Mouse (Mus musculus) kidney, postnatal 0 days (tissue): ENCODE data around the gene Arhgap27. TPM values are rescaled to one million over a fixed set of nuclear protein-coding genes. Genes with fewer than 3 reads are reported as not detected.

ENCODE experiments used
- ATAC-seq: fragments of 200-750 bp; cut with Nextera tagmentation; replicated peaks from 2 replicates; pipeline ENCODE4 v1.8.0; 2017; ENCODE audit warnings: low read depth, moderate number of reproducible peaks, moderate TSS enrichment, moderate library complexity; ENCODE audit not compliant: low FRiP score
- DNase-seq: peaks from one replicate; pipeline ENCODE4 v3.0.0-alpha.2; 2016; ENCODE audit warnings: low spot score
- H3K27ac ChIP-seq: fragments of 300-500 bp; sonication (generic); 2 replicates; pipeline ENCODE4 v1.5.1; 2014; ENCODE audit warnings: mild to moderate bottlenecking
- H3K27me3 ChIP-seq: fragments of 300-500 bp; sonication (generic); 2 replicates; pipeline ENCODE4 v1.6.1; 2014; ENCODE audit warnings: low read length, mixed read lengths; ENCODE audit not compliant: insufficient read depth
- H3K36me3 ChIP-seq: fragments of 300-500 bp; sonication (generic); 2 replicates; pipeline ENCODE4 v1.6.1; 2014; ENCODE audit warnings: low read length, mixed read lengths; ENCODE audit not compliant: insufficient read depth
- H3K4me1 ChIP-seq: fragments of 300-500 bp; sonication (generic); replicated peaks from 2 replicates; pipeline ENCODE4 v1.6.1; 2014; ENCODE audit warnings: antibody characterized with exemption, low read length, mixed read lengths; ENCODE audit not compliant: insufficient read depth
- H3K4me2 ChIP-seq: fragments of 300-500 bp; sonication (generic); 2 replicates; pipeline ENCODE4 v1.6.1; 2014; ENCODE audit warnings: mild to moderate bottlenecking, low read length, moderate library complexity, mixed read lengths
- H3K4me3 ChIP-seq: fragments of 300-500 bp; sonication (generic); replicated peaks from 2 replicates; pipeline ENCODE4 v1.5.1; 2014; ENCODE audit warnings: low read depth, low read length
- H3K9ac ChIP-seq: fragments of 300-500 bp; sonication (generic); 2 replicates; pipeline ENCODE4 v1.6.1; 2014; ENCODE audit warnings: low read depth, low read length
- H3K9me3 ChIP-seq: fragments of 300-500 bp; sonication (generic); replicated peaks from 2 replicates; pipeline ENCODE4 v1.6.1; 2016; ENCODE audit warnings: low read length, inconsistent platforms, mixed read lengths
- CTCF ChIP-seq: IDR thresholded peaks from 2 replicates; pipeline ENCODE4 v1.5.1; 2016; ENCODE audit warnings: antibody characterized with exemption, low read depth, mild to moderate bottlenecking, moderate library complexity
- WGBS: fragments of 180-500 bp; shearing (Covaris S2); extraction: QIAGEN DNeasy Blood & Tissue Kit; methylation state at CpG from one replicate; pipeline ENCODE4 v1.1.7; 2014; 5-methylcytosine and 5-hydroxymethylcytosine counted together
- polyA plus RNA-seq: library from polyadenylated mRNA; unstranded; fragments of >200 nt; fragmentation: Nextera tagmentation; extraction: Ambion mirVana; gene quantifications from 2 replicates; pipeline ENCODE4 v1.2.1, GENCODE M21; 2015

Arhgap27 gene
- polyA plus RNA-seq, 1 experiment from 2014 or later: 16.6 TPM

GRCm38 (mm10) chr11:103359841-103360641 is 3.5 kb downstream of the Arhgap27 start:
- ATAC-seq (peak; percentile 44), DNase-seq (peak; percentile 87)
- peak overlapping the region; percentile 31; the same call in 1 of the 2 replicates for H3K27ac ChIP-seq
- H3K4me1 ChIP-seq: peaks cover 48% of the 10 kb centered on the region
- TF ChIP-seq CTCF: peak; percentile 79
- peak overlapping the region; percentile 84 for H3K4me2 ChIP-seq
- 2% methylated on average over 60 of the region's 60 CpGs for WGBS
- 0 out of 2 replicates have a peak, but pooled peaks cover 4% of the 10 kb centered on the region for H3K27me3 ChIP-seq
- no peaks in the 10 kb centered on the region for H3K9me3 ChIP-seq
- H3K36me3 ChIP-seq: no peaks in the 10 kb centered on the region
- peak overlapping the region; percentile 62 for H3K9ac ChIP-seq
- H3K4me3 ChIP-seq: peak overlapping the region; percentile 41

GRCm38 (mm10) chr11:103359122-103359521 is 4.4 kb downstream of the Arhgap27 start:
- H3K4me1 ChIP-seq: peaks cover 46% of the 10 kb centered on the region
- H3K4me2 ChIP-seq: peak overlapping the region; percentile 84
- H3K9me3 ChIP-seq: no peaks in the 10 kb centered on the region
- H3K27ac ChIP-seq: 0 out of 2 replicates have a peak overlapping the region, but pooled peaks have one; percentile 25
- H3K27me3 ChIP-seq: 0 out of 2 replicates have a peak, but pooled peaks cover 4% of the 10 kb centered on the region
- DNase-seq (peak; percentile 87), ATAC-seq (no peak)
- no peaks in the 10 kb centered on the region for H3K36me3 ChIP-seq
- WGBS: 1% methylated on average over 22 of the region's 22 CpGs
- H3K4me3 ChIP-seq: no peak overlapping the region; the same call in 1 of the 2 replicates
- TF ChIP-seq CTCF: peak; percentile 83
- H3K9ac ChIP-seq: peak overlapping the region; percentile 27; the same call in 1 of the 2 replicates

GRCm38 (mm10) chr11:103358316-103358715 is 5.2 kb downstream of the Arhgap27 start:
- ATAC-seq (no peak), DNase-seq (no peak)
- Histone ChIP-seq H3K36me3 (no peaks in the 10 kb centered on the region), H3K9ac (no peak overlapping the region), H3K27ac (0 out of 2 replicates have a peak overlapping the region, but pooled peaks have one; percentile 25), H3K9me3 (no peaks in the 10 kb centered on the region), H3K4me1 (peaks cover 43% of the 10 kb centered on the region), H3K27me3 (0 out of 2 replicates have a peak, but pooled peaks cover 4% of the 10 kb centered on the region), H3K4me3 (no peak overlapping the region), H3K4me2 (no peak overlapping the region)
- TF ChIP-seq CTCF: no peak
- 55% methylated on average over 4 of the region's 4 CpGs for WGBS

- H3K27me3 ChIP-seq: 0 out of 2 replicates have a peak, but pooled peaks cover 4% of the 10 kb centered on the region
- no peak overlapping the region for H3K27ac ChIP-seq
- DNase-seq (no peak), ATAC-seq (no peak)
- H3K36me3 ChIP-seq: no peaks in the 10 kb centered on the region
- H3K4me3 ChIP-seq: no peak overlapping the region
- H3K4me2 ChIP-seq: no peak overlapping the region
- H3K9me3 ChIP-seq: no peaks in the 10 kb centered on the region
- H3K9ac ChIP-seq: no peak overlapping the region
- TF ChIP-seq CTCF: no peak
- peaks cover 38% of the 10 kb centered on the region for H3K4me1 ChIP-seq
- WGBS: 93% methylated on average over 10 of the region's 10 CpGs
These were observed 5.8 kb downstream of the Arhgap27 start for GRCm38 (mm10) chr11:103357710-103358109.

- no peak for ATAC-seq
- H3K27me3 ChIP-seq: 0 out of 2 replicates have a peak, but pooled peaks cover 4% of the 10 kb centered on the region
- DNase-seq: no peak
- H3K4me1 ChIP-seq: peaks cover 32% of the 10 kb centered on the region
- no peak overlapping the region for H3K4me2 ChIP-seq
- H3K4me3 ChIP-seq: no peak overlapping the region
- 86% methylated on average over 16 of the region's 16 CpGs for WGBS
- TF ChIP-seq CTCF: no peak
- no peak overlapping the region for H3K9ac ChIP-seq
- 0 out of 2 replicates have a peak overlapping the region, but pooled peaks have one; percentile 82 for H3K27ac ChIP-seq
- H3K36me3 ChIP-seq: no peaks in the 10 kb centered on the region
- H3K9me3 ChIP-seq: no peaks in the 10 kb centered on the region
These were observed 6.4 kb downstream of the Arhgap27 start for GRCm38 (mm10) chr11:103356938-103357670.

GRCm38 (mm10) chr11:103356032-103356571 is 7.4 kb downstream of the Arhgap27 start:
- 0 out of 2 replicates have a peak, but pooled peaks cover 4% of the 10 kb centered on the region for H3K27me3 ChIP-seq
- no peak for DNase-seq
- H3K36me3 ChIP-seq: no peaks in the 10 kb centered on the region
- peak overlapping the region; percentile 82 for H3K27ac ChIP-seq
- H3K9me3 ChIP-seq: no peaks in the 10 kb centered on the region
- H3K9ac ChIP-seq: 0 out of 2 replicates have a peak overlapping the region, but pooled peaks have one; percentile 18
- WGBS: 26% methylated on average over 11 of the region's 11 CpGs
- H3K4me2 ChIP-seq: peak overlapping the region; percentile 44
- H3K4me3 ChIP-seq: peak overlapping the region; percentile 14
- H3K4me1 ChIP-seq: peaks cover 29% of the 10 kb centered on the region
- peak; percentile 18 for ATAC-seq
- TF ChIP-seq CTCF: no peak
